Mouse (Mus musculus): ENCODE results near the gene Osgin1. TPM values are rescaled to one million over a fixed set of nuclear protein-coding genes. Genes with fewer than 3 reads are reported as not detected.
A peak's percentile ranks its signal among the peaks of the same experiment; 100 is the strongest.

Gene Osgin1
- polyA plus RNA-seq, 1 experiment from 2014 or later = 0.47 TPM

DNA sequence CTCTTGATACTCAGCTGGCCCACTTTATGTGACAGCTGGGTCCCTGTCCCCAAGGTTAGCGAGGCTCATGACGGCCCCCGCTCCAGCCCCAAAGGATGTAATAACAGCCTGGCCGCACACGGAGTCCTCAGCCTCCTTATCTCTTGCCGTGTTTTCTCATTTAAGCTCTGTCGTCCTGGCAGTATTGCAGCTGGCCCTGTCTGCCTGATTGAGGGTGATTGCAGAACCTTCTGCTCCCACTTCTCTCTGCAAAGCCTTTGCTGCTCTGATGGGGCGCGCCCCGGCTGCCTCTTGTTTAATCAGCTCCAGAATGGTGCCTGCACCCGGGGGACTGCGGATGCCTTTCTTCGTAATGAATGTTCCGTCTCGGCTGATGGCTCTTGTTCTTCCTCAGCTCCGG is 25.8 kb downstream of the Osgin1 start:
- H3K4me1 ChIP-seq (ENCODE audit: control insufficient read depth in 2 of 2, insufficient read depth in 2 of 2, low read length in 2 of 2) = peaks cover 13 to 22% of the 10 kb centered on the region in 2 experiments
- no peak overlapping the region for H3K27ac ChIP-seq (replicated peaks in 1 of 2; ENCODE audit: control insufficient read depth in 1 of 2, insufficient read depth in 1 of 2, low read depth in 2 of 2, low read length in 2 of 2)
- no peak for ATAC-seq (ENCODE audit: insufficient number of reproducible peaks, insufficient read depth, low FRiP score, low read depth)
- 0 out of 2 replicates have a peak overlapping the region, but pooled peaks have one; percentile 34 for H3K9ac ChIP-seq (ENCODE audit: low read length)
- peak overlapping the region; percentile 44 for H3K4me2 ChIP-seq (ENCODE audit: low read length)
- 18% methylated on average over 16 of the region's 16 CpGs for WGBS
- peaks cover 10% of the 10 kb centered on the region for H3K27me3 ChIP-seq (ENCODE audit: control insufficient read depth, insufficient read depth, low read length)
- no peaks in the 10 kb centered on the region for H3K36me3 ChIP-seq (ENCODE audit: control insufficient read depth, insufficient read depth, low read length)
- H3K9me3 ChIP-seq (ENCODE audit: control insufficient read depth, low read length) = no peaks in the 10 kb centered on the region
- no peak overlapping the region for H3K4me3 ChIP-seq (ENCODE audit: control insufficient read depth in 1 of 2, insufficient read depth in 1 of 2, low read depth in 1 of 2, low read length in 2 of 2)

DNA sequence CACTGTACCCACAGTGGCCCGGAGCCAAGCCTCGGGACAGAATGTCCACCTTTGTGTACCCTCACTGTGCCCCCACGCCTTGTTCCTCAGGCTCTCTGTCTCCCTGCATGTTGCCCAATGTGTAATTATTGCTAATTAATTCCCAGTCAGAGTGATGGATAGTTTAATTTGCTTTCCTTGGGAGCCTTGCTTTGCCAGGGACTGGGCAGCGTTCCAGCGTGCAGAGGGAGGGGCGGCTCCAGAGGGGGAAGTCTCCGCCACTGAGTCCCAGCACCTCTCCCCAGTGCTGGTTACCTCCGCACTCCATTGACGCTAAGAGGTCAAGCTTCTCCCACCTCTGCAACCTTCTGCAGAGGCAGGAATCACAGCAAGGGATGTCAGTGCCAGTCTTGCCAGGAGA is 27.4 kb downstream of the Osgin1 start:
- Histone ChIP-seq H3K4me1 (ENCODE audit: control insufficient read depth in 2 of 2, insufficient read depth in 2 of 2, low read length in 2 of 2) (peaks cover 23% of the 10 kb centered on the region in 2 experiments), H3K4me3 (ENCODE audit: control insufficient read depth in 1 of 2, insufficient read depth in 1 of 2, low read depth in 1 of 2, low read length in 2 of 2) (no peak overlapping the region), H3K27ac (replicated peaks in 1 of 2; ENCODE audit: control insufficient read depth in 1 of 2, insufficient read depth in 1 of 2, low read depth in 2 of 2, low read length in 2 of 2) (no peak overlapping the region), H3K27me3 (ENCODE audit: control insufficient read depth, insufficient read depth, low read length) (peaks cover 24% of the 10 kb centered on the region), H3K4me2 (ENCODE audit: low read length) (no peak overlapping the region), H3K9me3 (ENCODE audit: control insufficient read depth, low read length) (no peaks in the 10 kb centered on the region), H3K36me3 (ENCODE audit: control insufficient read depth, insufficient read depth, low read length) (no peaks in the 10 kb centered on the region), H3K9ac (ENCODE audit: low read length) (no peak overlapping the region)
- 75% methylated on average over 9 of the region's 9 CpGs for WGBS
- no peak for ATAC-seq (ENCODE audit: insufficient number of reproducible peaks, insufficient read depth, low FRiP score, low read depth)

- H3K4me3 ChIP-seq (ENCODE audit: control insufficient read depth in 1 of 2, insufficient read depth in 1 of 2, low read depth in 1 of 2, low read length in 2 of 2) = no peak overlapping the region
- no peak for ATAC-seq (ENCODE audit: insufficient number of reproducible peaks, insufficient read depth, low FRiP score, low read depth)
- H3K4me1 ChIP-seq (ENCODE audit: control insufficient read depth in 2 of 2, insufficient read depth in 2 of 2, low read length in 2 of 2) = peaks cover 23 to 25% of the 10 kb centered on the region in 2 experiments
- 56% methylated on average over 7 of the region's 7 CpGs for WGBS
- H3K4me2 ChIP-seq (ENCODE audit: low read length) = no peak overlapping the region
- H3K27ac ChIP-seq (replicated peaks in 1 of 2; ENCODE audit: control insufficient read depth in 1 of 2, insufficient read depth in 1 of 2, low read depth in 2 of 2, low read length in 2 of 2) = no peak overlapping the region
- H3K9ac ChIP-seq (ENCODE audit: low read length) = no peak overlapping the region
- H3K27me3 ChIP-seq (ENCODE audit: control insufficient read depth, insufficient read depth, low read length) = peaks cover 37% of the 10 kb centered on the region
- H3K36me3 ChIP-seq (ENCODE audit: control insufficient read depth, insufficient read depth, low read length) = no peaks in the 10 kb centered on the region
- no peaks in the 10 kb centered on the region for H3K9me3 ChIP-seq (ENCODE audit: control insufficient read depth, low read length)
These were observed 29.8 kb downstream of the Osgin1 start for GRCm38 (mm10) chr8:119463709-119464108.

- WGBS = 3% methylated on average over 18 of the region's 18 CpGs
- Histone ChIP-seq H3K4me1 (ENCODE audit: control insufficient read depth in 2 of 2, insufficient read depth in 2 of 2, low read length in 2 of 2) (peaks cover 16 to 21% of the 10 kb centered on the region in 2 experiments), H3K9ac (ENCODE audit: low read length) (no peak overlapping the region), H3K4me3 (ENCODE audit: control insufficient read depth in 1 of 2, insufficient read depth in 1 of 2, low read depth in 1 of 2, low read length in 2 of 2) (peak overlapping the region in 1 of 2 experiments; percentile 6; a peak in 1 of 4 replicates), H3K36me3 (ENCODE audit: control insufficient read depth, insufficient read depth, low read length) (no peaks in the 10 kb centered on the region), H3K4me2 (ENCODE audit: low read length) (peak overlapping the region; percentile 57), H3K27me3 (ENCODE audit: control insufficient read depth, insufficient read depth, low read length) (peaks cover 37% of the 10 kb centered on the region), H3K9me3 (ENCODE audit: control insufficient read depth, low read length) (no peaks in the 10 kb centered on the region), H3K27ac (replicated peaks in 1 of 2; ENCODE audit: control insufficient read depth in 1 of 2, insufficient read depth in 1 of 2, low read depth in 2 of 2, low read length in 2 of 2) (no peak overlapping the region)
- ATAC-seq (ENCODE audit: insufficient number of reproducible peaks, insufficient read depth, low FRiP score, low read depth) = peak; percentile 27; the same call in 1 of the 2 replicates
These were observed 32.2 kb downstream of the Osgin1 start for GRCm38 (mm10) chr8:119466105-119466504.

GRCm38 (mm10) chr8:119466794-119467193 is 32.9 kb downstream of the Osgin1 start:
- H3K9me3 ChIP-seq (ENCODE audit: control insufficient read depth, low read length) = no peaks in the 10 kb centered on the region
- no peak overlapping the region for H3K4me3 ChIP-seq (ENCODE audit: control insufficient read depth in 1 of 2, insufficient read depth in 1 of 2, low read depth in 1 of 2, low read length in 2 of 2)
- H3K4me1 ChIP-seq (ENCODE audit: control insufficient read depth in 2 of 2, insufficient read depth in 2 of 2, low read length in 2 of 2) = peaks cover 16 to 21% of the 10 kb centered on the region in 2 experiments
- no peak for ATAC-seq (ENCODE audit: insufficient number of reproducible peaks, insufficient read depth, low FRiP score, low read depth)
- no peak overlapping the region for H3K9ac ChIP-seq (ENCODE audit: low read length)
- H3K27me3 ChIP-seq (ENCODE audit: control insufficient read depth, insufficient read depth, low read length) = peaks cover 37% of the 10 kb centered on the region
- no peaks in the 10 kb centered on the region for H3K36me3 ChIP-seq (ENCODE audit: control insufficient read depth, insufficient read depth, low read length)
- H3K4me2 ChIP-seq (ENCODE audit: low read length) = no peak overlapping the region
- 74% methylated on average over 10 of the region's 10 CpGs for WGBS
- no peak overlapping the region for H3K27ac ChIP-seq (replicated peaks in 1 of 2; ENCODE audit: control insufficient read depth in 1 of 2, insufficient read depth in 1 of 2, low read depth in 2 of 2, low read length in 2 of 2)

DNA sequence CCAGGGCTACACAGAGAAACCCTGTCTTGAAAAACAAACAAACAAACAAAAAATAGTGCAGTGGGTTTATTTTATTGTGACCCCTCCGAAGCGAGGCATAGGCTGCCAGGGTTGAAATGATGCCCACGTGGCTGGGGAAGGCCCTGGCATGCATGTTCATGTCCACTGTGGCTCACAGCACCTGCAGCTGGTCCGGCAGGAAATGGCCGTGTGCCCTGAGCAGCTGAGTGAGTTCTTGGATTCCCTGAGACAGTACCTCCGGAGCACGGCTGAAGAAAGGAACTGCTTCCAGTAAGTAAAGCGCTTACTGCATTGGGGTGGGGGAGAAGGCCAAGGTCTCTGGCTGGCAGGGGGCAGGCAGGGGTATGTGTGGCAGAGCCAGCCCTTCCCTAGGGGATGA is 34.2 kb downstream of the Osgin1 start:
- no peak overlapping the region for H3K4me3 ChIP-seq (ENCODE audit: control insufficient read depth in 1 of 2, insufficient read depth in 1 of 2, low read depth in 1 of 2, low read length in 2 of 2)
- H3K27ac ChIP-seq (replicated peaks in 1 of 2; ENCODE audit: control insufficient read depth in 1 of 2, insufficient read depth in 1 of 2, low read depth in 2 of 2, low read length in 2 of 2) = no peak overlapping the region
- H3K9ac ChIP-seq (ENCODE audit: low read length) = no peak overlapping the region
- 87% methylated on average over 8 of the region's 8 CpGs for WGBS
- H3K9me3 ChIP-seq (ENCODE audit: control insufficient read depth, low read length) = no peaks in the 10 kb centered on the region
- ATAC-seq (ENCODE audit: insufficient number of reproducible peaks, insufficient read depth, low FRiP score, low read depth) = no peak
- H3K4me1 ChIP-seq (ENCODE audit: control insufficient read depth in 2 of 2, insufficient read depth in 2 of 2, low read length in 2 of 2) = peaks cover 16 to 21% of the 10 kb centered on the region in 2 experiments
- no peaks in the 10 kb centered on the region for H3K36me3 ChIP-seq (ENCODE audit: control insufficient read depth, insufficient read depth, low read length)
- no peak overlapping the region for H3K4me2 ChIP-seq (ENCODE audit: low read length)
- peaks cover 34% of the 10 kb centered on the region for H3K27me3 ChIP-seq (ENCODE audit: control insufficient read depth, insufficient read depth, low read length)

DNA sequence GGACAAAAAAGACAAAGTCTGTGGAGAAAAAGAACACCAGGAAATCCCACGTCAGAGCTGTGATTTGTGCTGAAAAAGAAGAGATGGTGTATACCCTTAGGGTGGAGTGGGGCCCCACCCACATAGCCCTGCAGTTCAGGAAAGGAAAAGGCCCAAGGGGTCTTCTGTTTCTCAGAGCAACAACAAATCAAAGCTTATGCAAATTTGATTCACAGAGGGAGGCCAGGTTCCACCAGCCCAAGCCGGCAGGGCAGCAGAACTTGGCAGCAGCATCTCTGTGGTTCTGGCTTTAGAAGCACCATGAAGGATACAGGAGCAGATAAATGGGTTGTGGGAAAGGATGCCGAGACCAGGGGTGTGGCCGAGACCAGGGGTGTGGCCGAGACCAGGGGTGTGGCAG is 44.8 kb downstream of the Osgin1 start:
- Histone ChIP-seq H3K27ac (replicated peaks in 1 of 2; ENCODE audit: control insufficient read depth in 1 of 2, insufficient read depth in 1 of 2, low read depth in 2 of 2, low read length in 2 of 2) (no peak overlapping the region), H3K9ac (ENCODE audit: low read length) (no peak overlapping the region), H3K36me3 (ENCODE audit: control insufficient read depth, insufficient read depth, low read length) (no peaks in the 10 kb centered on the region), H3K27me3 (ENCODE audit: control insufficient read depth, insufficient read depth, low read length) (no peaks in the 10 kb centered on the region; the same call in 1 of the 2 replicates), H3K4me1 (ENCODE audit: control insufficient read depth in 2 of 2, insufficient read depth in 2 of 2, low read length in 2 of 2) (no peaks in the 10 kb centered on the region), H3K9me3 (ENCODE audit: control insufficient read depth, low read length) (no peaks in the 10 kb centered on the region), H3K4me3 (ENCODE audit: control insufficient read depth in 1 of 2, insufficient read depth in 1 of 2, low read depth in 1 of 2, low read length in 2 of 2) (no peak overlapping the region), H3K4me2 (ENCODE audit: low read length) (no peak overlapping the region)
- no peak for ATAC-seq (ENCODE audit: insufficient number of reproducible peaks, insufficient read depth, low FRiP score, low read depth)
- WGBS = 32% methylated on average over 5 of the region's 5 CpGs
